Mouse (Mus musculus): ENCODE measurements around the gene Sept8. TPM values are rescaled to one million over a fixed set of nuclear protein-coding genes. Genes with fewer than 3 reads are reported as not detected.
"Not testable (repeated sequence)": the region's sequence is repeated elsewhere in the genome, so short reads cannot be mapped to it uniquely, and the experiment has no call there.

Gene Sept8
- polyA plus RNA-seq, 1 experiment from 2014 or later = 25.6 TPM

GRCm38 (mm10) chr11:53532231-53532620 lies 13.2 kb downstream of the Sept8 start:
- no peak overlapping the region for H3K4me3 ChIP-seq (replicated peaks)
- no peak for ATAC-seq (replicated peaks; ENCODE audit: low FRiP score)
- WGBS = 96% methylated on average over 1 of the region's 1 CpGs
- no peak overlapping the region for H3K9ac ChIP-seq
- H3K27me3 ChIP-seq = no peaks in the 10 kb centered on the region
- H3K27ac ChIP-seq = no peak overlapping the region
- H3K4me1 ChIP-seq = peaks cover 16% of the 10 kb centered on the region
- H3K36me3 ChIP-seq = peaks cover 48% of the 10 kb centered on the region
- no peaks in the 10 kb centered on the region for H3K9me3 ChIP-seq (replicated peaks)
- H3K4me2 ChIP-seq = no peak overlapping the region

DNA sequence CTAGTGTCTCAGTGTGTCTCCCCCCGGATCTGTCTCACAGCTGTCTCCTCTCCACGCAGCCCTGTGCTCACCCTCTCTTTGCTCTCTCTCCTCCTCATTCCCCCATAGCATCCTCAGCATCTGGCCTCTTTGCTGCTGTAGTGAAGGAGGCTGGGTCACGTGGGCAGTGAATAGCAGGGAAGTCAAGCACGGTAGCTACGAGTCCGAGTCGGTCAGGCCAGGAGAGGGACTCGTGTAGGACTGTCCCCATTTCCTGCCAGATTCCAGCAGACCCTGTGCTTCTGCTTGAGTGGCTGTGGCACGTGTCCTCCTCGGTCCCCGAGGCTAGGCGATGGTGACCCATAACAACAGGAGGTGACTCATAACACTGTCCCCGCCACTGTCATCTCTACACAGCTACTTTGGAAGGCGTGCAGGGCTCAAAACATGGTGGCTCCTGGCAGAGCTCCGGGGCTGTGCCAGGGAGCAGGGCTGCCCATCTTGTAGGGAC lies 20.0 kb downstream of the Sept8 start:
- H3K9ac ChIP-seq = no peak overlapping the region
- H3K4me1 ChIP-seq = peaks cover 7% of the 10 kb centered on the region; the same call in 1 of the 2 replicates
- no peak overlapping the region for H3K4me2 ChIP-seq
- ATAC-seq (replicated peaks; ENCODE audit: low FRiP score) = no peak
- no peak overlapping the region for H3K27ac ChIP-seq
- no peaks in the 10 kb centered on the region for H3K9me3 ChIP-seq (replicated peaks)
- WGBS = 52% methylated on average over 15 of the region's 15 CpGs
- no peaks in the 10 kb centered on the region for H3K27me3 ChIP-seq
- no peak overlapping the region for H3K4me3 ChIP-seq (replicated peaks)
- peaks cover 67% of the 10 kb centered on the region for H3K36me3 ChIP-seq

- no peak for ATAC-seq (replicated peaks; ENCODE audit: low FRiP score)
- Histone ChIP-seq H3K4me3 (replicated peaks) (no peak overlapping the region), H3K4me2 (no peak overlapping the region)
These were observed 21.3 kb downstream of the Sept8 start for GRCm38 (mm10) chr11:53540394-53540793.

GRCm38 (mm10) chr11:53541222-53541621 lies 22.2 kb downstream of the Sept8 start:
- no peak for ATAC-seq (replicated peaks; ENCODE audit: low FRiP score)
- peaks cover 45% of the 10 kb centered on the region for H3K36me3 ChIP-seq
- H3K9me3 ChIP-seq (replicated peaks) = no peaks in the 10 kb centered on the region
- no peak overlapping the region for H3K27ac ChIP-seq
- WGBS = 81% methylated on average over 11 of the region's 11 CpGs
- no peak overlapping the region for H3K4me2 ChIP-seq
- H3K27me3 ChIP-seq = no peaks in the 10 kb centered on the region
- H3K4me3 ChIP-seq (replicated peaks) = no peak overlapping the region
- H3K4me1 ChIP-seq = peaks cover 7% of the 10 kb centered on the region; the same call in 1 of the 2 replicates
- no peak overlapping the region for H3K9ac ChIP-seq

More at GRCm38 (mm10) chr11:53540394-53540793, 21.3 kb downstream of the Sept8 start:
- WGBS = 89% methylated on average over 3 of the region's 3 CpGs
- Histone ChIP-seq H3K27ac (no peak overlapping the region), H3K9me3 (replicated peaks) (no peaks in the 10 kb centered on the region), H3K27me3 (no peaks in the 10 kb centered on the region), H3K4me1 (peaks cover 7% of the 10 kb centered on the region; the same call in 1 of the 2 replicates), H3K9ac (no peak overlapping the region), H3K36me3 (peaks cover 54% of the 10 kb centered on the region)

DNA sequence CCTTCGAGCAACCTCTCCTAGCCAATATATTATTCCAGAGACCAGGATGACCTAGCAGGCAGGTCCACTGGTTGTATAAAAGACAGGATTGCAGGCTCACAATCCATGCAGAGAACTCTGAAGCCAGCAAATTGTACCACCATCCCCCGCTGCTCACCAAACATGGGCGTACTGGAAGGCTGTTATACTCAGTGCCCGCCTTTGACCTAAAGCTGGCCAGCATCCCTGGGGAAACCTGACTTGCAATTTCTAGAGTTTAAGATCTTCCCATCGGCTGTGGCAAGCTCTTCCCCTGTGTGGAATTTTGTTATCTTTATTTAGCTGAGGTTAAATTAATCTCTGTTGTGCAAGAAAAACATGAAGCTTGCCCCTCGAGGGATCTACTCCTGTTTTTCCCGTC lies 24.0 kb downstream of the Sept8 start:
- Histone ChIP-seq H3K9ac (no peak overlapping the region), H3K27ac (no peak overlapping the region), H3K4me1 (peaks cover 7% of the 10 kb centered on the region; the same call in 1 of the 2 replicates), H3K36me3 (peaks cover 29% of the 10 kb centered on the region), H3K4me3 (replicated peaks) (no peak overlapping the region), H3K9me3 (replicated peaks) (no peaks in the 10 kb centered on the region), H3K27me3 (no peaks in the 10 kb centered on the region), H3K4me2 (no peak overlapping the region)
- WGBS = 52% methylated on average over 7 of the region's 7 CpGs
- no peak for ATAC-seq (replicated peaks; ENCODE audit: low FRiP score)

- no peaks in the 10 kb centered on the region for H3K9me3 ChIP-seq (replicated peaks)
- no peaks in the 10 kb centered on the region for H3K27me3 ChIP-seq
- WGBS = 38% methylated on average over 6 of the region's 6 CpGs
- no peak overlapping the region for H3K27ac ChIP-seq
- ATAC-seq (replicated peaks; ENCODE audit: low FRiP score) = no peak
- H3K4me3 ChIP-seq (replicated peaks) = no peak overlapping the region
- H3K4me2 ChIP-seq = no peak overlapping the region
- peaks cover 7% of the 10 kb centered on the region; the same call in 1 of the 2 replicates for H3K4me1 ChIP-seq
- H3K36me3 ChIP-seq = peaks cover 7% of the 10 kb centered on the region
- no peak overlapping the region for H3K9ac ChIP-seq
These were observed 27.2 kb downstream of the Sept8 start for GRCm38 (mm10) chr11:53546271-53546670.

DNA sequence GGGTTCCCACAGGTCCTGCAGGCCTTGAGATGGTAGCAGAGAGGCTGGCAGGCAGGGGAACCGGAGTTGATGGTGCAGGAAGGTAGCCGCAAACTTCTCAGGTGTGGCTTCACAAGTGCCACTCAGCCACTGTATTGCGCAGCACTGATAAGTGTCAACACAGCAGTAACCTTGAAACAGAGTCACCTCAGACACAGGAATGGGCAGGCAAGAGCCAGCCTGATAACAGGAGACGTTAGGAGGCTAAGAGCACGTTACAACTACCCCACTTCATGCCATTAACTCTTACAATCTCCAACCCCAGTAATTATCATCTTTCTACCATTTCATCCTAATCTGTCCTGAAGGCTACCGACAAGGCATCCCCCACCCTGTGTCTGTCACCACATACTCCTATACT lies 28.5 kb downstream of the Sept8 start:
- no peak overlapping the region for H3K9ac ChIP-seq
- H3K9me3 ChIP-seq (replicated peaks) = no peaks in the 10 kb centered on the region
- H3K36me3 ChIP-seq = no peaks in the 10 kb centered on the region; the same call in 1 of the 2 replicates
- no peak for ATAC-seq (replicated peaks; ENCODE audit: low FRiP score)
- no peak overlapping the region for H3K4me2 ChIP-seq
- H3K4me1 ChIP-seq = peaks cover 6% of the 10 kb centered on the region; the same call in 1 of the 2 replicates
- no peaks in the 10 kb centered on the region for H3K27me3 ChIP-seq
- WGBS = 88% methylated on average over 6 of the region's 6 CpGs
- no peak overlapping the region for H3K4me3 ChIP-seq (replicated peaks)
- H3K27ac ChIP-seq = no peak overlapping the region

- no peaks in the 10 kb centered on the region for H3K27me3 ChIP-seq
- no peak overlapping the region for H3K4me3 ChIP-seq (replicated peaks)
- H3K9me3 ChIP-seq (replicated peaks) = no peaks in the 10 kb centered on the region; the same call in 1 of the 2 replicates
- H3K4me1 ChIP-seq = peaks cover under 1% of the 10 kb centered on the region; the same call in 1 of the 2 replicates
- no peaks in the 10 kb centered on the region; the same call in 1 of the 2 replicates for H3K36me3 ChIP-seq
- no peak overlapping the region for H3K4me2 ChIP-seq
- no peak overlapping the region for H3K9ac ChIP-seq
- WGBS = 74% methylated on average over 19 of the region's 19 CpGs
- ATAC-seq (replicated peaks; ENCODE audit: low FRiP score) = no peak
- H3K27ac ChIP-seq = no peak overlapping the region
These were observed 29.1 kb downstream of the Sept8 start for GRCm38 (mm10) chr11:53548036-53548605.

- Histone ChIP-seq H3K27me3 (no peaks in the 10 kb centered on the region), H3K9ac (no peak overlapping the region), H3K9me3 (replicated peaks) (no peaks in the 10 kb centered on the region; the same call in 1 of the 2 replicates), H3K4me3 (replicated peaks) (no peak overlapping the region), H3K27ac (no peak overlapping the region), H3K4me1 (no peaks in the 10 kb centered on the region), H3K4me2 (no peak overlapping the region), H3K36me3 (no peaks in the 10 kb centered on the region)
- no peak for ATAC-seq (replicated peaks; ENCODE audit: low FRiP score)
- WGBS = 95% methylated on average over 1 of the region's 1 CpGs
These were observed 31.7 kb downstream of the Sept8 start for GRCm38 (mm10) chr11:53550714-53551113.

DNA sequence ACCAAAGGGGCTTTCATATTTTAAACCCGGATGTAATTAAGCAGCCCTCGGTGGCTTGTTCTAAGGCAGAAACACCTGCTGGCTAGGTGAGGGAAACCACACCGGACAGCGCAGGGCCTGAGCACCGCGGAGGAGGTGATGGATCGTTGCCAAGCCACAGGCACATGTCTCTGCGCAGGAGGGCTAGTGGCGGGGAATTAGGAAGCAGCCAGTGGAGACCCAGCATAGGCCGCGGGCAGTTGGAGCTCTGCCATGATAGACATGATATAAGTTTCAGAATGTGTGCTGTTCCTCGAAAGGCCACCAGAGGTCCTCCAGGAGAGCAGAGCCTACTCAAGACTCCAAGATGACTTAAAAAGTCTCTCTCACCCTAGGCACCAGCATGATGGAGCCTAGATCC lies 32.7 kb downstream of the Sept8 start:
- H3K4me1 ChIP-seq = no peaks in the 10 kb centered on the region
- H3K27me3 ChIP-seq = no peaks in the 10 kb centered on the region
- no peak overlapping the region for H3K4me3 ChIP-seq (replicated peaks)
- ATAC-seq (replicated peaks; ENCODE audit: low FRiP score) = no peak
- H3K36me3 ChIP-seq = no peaks in the 10 kb centered on the region
- no peak overlapping the region for H3K4me2 ChIP-seq
- H3K27ac ChIP-seq = no peak overlapping the region
- WGBS = 78% methylated on average over 12 of the region's 12 CpGs
- no peaks in the 10 kb centered on the region; the same call in 1 of the 2 replicates for H3K9me3 ChIP-seq (replicated peaks)
- H3K9ac ChIP-seq = no peak overlapping the region

DNA sequence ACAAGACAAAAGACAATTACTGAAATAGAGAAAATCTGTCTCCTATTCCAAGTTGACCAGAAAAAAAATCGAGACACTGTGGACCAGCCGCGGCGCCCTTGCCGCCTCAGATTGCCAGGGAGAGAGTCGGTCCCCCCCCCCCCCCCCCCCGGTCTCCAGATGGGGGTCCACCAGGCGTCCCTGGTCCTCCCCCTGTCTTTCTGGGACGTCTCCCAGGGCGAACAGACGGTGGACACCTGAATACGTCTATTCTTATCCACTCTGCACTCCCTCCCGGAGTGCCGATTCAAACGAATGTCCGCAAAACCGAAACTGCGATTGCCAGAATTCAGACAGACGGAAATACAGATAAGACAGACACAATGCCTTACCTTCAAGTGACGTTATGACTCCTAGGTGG lies 37.5 kb downstream of the Sept8 start:
- ATAC-seq (replicated peaks; ENCODE audit: low FRiP score); H3K9ac ChIP-seq; H3K4me3 ChIP-seq (replicated peaks); H3K4me2 ChIP-seq; H3K36me3 ChIP-seq; H3K9me3 ChIP-seq (replicated peaks); H3K27ac ChIP-seq; H3K27me3 ChIP-seq; H3K4me1 ChIP-seq: not testable (repeated sequence)
- WGBS = 94% methylated on average over 10 of the region's 20 CpGs

DNA sequence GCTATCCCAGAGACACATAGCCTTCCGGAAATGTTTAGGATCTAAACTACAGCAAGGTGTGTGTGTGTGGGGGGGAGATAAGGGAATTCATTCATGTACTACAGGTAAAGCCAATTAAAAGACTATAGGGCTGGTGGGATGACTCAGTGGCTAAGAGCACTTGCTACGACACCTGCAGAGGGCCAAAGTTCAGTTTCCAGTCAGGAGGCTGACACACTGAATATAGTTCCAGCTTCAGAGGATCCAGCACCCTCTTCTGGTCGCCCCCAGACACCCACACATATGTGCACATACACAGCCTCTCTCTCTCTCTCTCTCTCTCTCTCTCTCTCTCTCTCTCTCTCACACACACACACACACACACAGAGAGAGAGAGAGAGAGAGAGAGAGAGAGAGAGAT lies 38.9 kb downstream of the Sept8 start:
- not testable (repeated sequence) for H3K9ac ChIP-seq; H3K9me3 ChIP-seq (replicated peaks); H3K36me3 ChIP-seq; H3K4me2 ChIP-seq; H3K4me1 ChIP-seq; H3K27me3 ChIP-seq; H3K4me3 ChIP-seq (replicated peaks); ATAC-seq (replicated peaks; ENCODE audit: low FRiP score); H3K27ac ChIP-seq
- 87% methylated on average over 1 of the region's 3 CpGs for WGBS

DNA sequence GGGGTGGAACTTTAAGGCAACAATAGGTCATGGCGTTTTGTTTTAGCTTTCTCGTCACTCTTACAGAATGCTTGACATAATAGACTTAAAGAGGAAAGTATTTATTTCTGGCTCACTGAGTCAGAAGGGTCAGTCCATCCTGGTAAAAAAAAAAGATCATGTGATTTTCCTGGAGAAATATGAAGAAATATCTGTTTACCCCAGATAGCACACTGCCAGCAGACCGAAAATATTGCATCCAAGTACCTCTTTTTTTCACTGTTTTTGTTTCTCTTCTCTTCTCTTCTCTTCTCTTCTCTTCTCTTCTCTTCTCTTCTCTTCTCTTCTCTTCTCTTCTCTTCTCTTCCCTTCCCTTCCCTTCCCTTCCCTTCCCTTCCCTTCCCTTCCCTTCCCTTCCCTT lies 40.9 kb downstream of the Sept8 start:
- H3K4me2 ChIP-seq; H3K4me3 ChIP-seq (replicated peaks); H3K9ac ChIP-seq; ATAC-seq (replicated peaks; ENCODE audit: low FRiP score); H3K27ac ChIP-seq; H3K36me3 ChIP-seq; H3K9me3 ChIP-seq (replicated peaks); H3K27me3 ChIP-seq; H3K4me1 ChIP-seq: not testable (repeated sequence)
- WGBS = 90% methylated on average over 1 of the region's 3 CpGs
